Mouse (Mus musculus) liver, postnatal 0 days (tissue): ENCODE measurements around the gene Hist1h1t. TPM values are rescaled to one million over a fixed set of nuclear protein-coding genes. Genes with fewer than 3 reads are reported as not detected.
"Not testable (repeated sequence)": the region's sequence is repeated elsewhere in the genome, so short reads cannot be mapped to it uniquely, and the experiment has no call there.

Experiments used
- ATAC-seq: fragments of 200-750 bp; cut with Nextera tagmentation; 2 replicates; pipeline ENCODE4 v1.8.0; 2017; ENCODE audit warnings: mild to moderate bottlenecking, moderate library complexity
- DNase-seq: peaks from one replicate; pipeline ENCODE4 v3.0.0-alpha.2; 2016
- H3K27ac ChIP-seq: fragments of 300-500 bp; sonication (generic); 2 replicates; pipeline ENCODE4 v1.5.1; 2014; ENCODE audit warnings: antibody characterized with exemption, moderate library complexity, mild to moderate bottlenecking, low read depth
- H3K27me3 ChIP-seq: fragments of 300-500 bp; sonication (generic); 2 replicates; pipeline ENCODE4 v1.6.1; 2014; ENCODE audit warnings: low read length, control low read depth, mixed read lengths; ENCODE audit not compliant: insufficient read depth
- H3K36me3 ChIP-seq: fragments of 300-500 bp; sonication (generic); replicated peaks from 2 replicates; pipeline ENCODE4 v1.6.1; 2014; ENCODE audit warnings: mild to moderate bottlenecking, control low read depth, low read length, moderate library complexity, mixed read lengths; ENCODE audit not compliant: insufficient read depth
- H3K4me1 ChIP-seq: fragments of 300-500 bp; sonication (generic); 2 replicates; pipeline ENCODE4 v1.6.1; 2014; ENCODE audit warnings: antibody characterized with exemption, mild to moderate bottlenecking, control low read depth; ENCODE audit not compliant: insufficient read depth
- H3K4me2 ChIP-seq: fragments of 300-500 bp; sonication (generic); 2 replicates; pipeline ENCODE4 v1.6.1; 2014; ENCODE audit warnings: low read depth, mild to moderate bottlenecking, low read length, moderate library complexity, mixed read lengths
- H3K4me3 ChIP-seq: fragments of 300-500 bp; sonication (generic); 2 replicates; pipeline ENCODE4 v1.5.1; 2014; ENCODE audit warnings: low read depth, low read length
- H3K9ac ChIP-seq: fragments of 300-500 bp; sonication (generic); replicated peaks from 2 replicates; pipeline ENCODE4 v1.6.1; 2014; ENCODE audit warnings: mild to moderate bottlenecking, moderate library complexity
- H3K9me3 ChIP-seq: fragments of 300-500 bp; sonication (generic); 2 replicates; pipeline ENCODE4 v1.6.1; 2016; ENCODE audit warnings: mild to moderate bottlenecking, control low read depth, low read length, mixed read lengths
- CTCF ChIP-seq: sonication (generic); IDR thresholded peaks from 2 replicates; pipeline ENCODE4 v1.5.1; 2016; ENCODE audit warnings: antibody characterized with exemption, low read depth
- EP300 ChIP-seq: IDR thresholded peaks from 2 replicates; pipeline ENCODE4 v1.6.1; 2016; ENCODE audit warnings: antibody characterized with exemption, low read depth, mild to moderate bottlenecking
- WGBS: fragments of 180-500 bp; shearing (Covaris S2); extraction: QIAGEN DNeasy Blood & Tissue Kit; methylation state at CpG from one replicate; pipeline ENCODE4 v1.1.7; 2014; ENCODE audit not compliant: insufficient replicate concordance; 5-methylcytosine and 5-hydroxymethylcytosine counted together
- polyA plus RNA-seq: library from polyadenylated mRNA; unstranded; fragments of >200 nt; fragmentation: Nextera tagmentation; extraction: Ambion mirVana; gene quantifications from 2 replicates; pipeline ENCODE4 v1.2.1, GENCODE M21; 2015

The Hist1h1t gene
- polyA plus RNA-seq = not detected in 2 replicates

DNA sequence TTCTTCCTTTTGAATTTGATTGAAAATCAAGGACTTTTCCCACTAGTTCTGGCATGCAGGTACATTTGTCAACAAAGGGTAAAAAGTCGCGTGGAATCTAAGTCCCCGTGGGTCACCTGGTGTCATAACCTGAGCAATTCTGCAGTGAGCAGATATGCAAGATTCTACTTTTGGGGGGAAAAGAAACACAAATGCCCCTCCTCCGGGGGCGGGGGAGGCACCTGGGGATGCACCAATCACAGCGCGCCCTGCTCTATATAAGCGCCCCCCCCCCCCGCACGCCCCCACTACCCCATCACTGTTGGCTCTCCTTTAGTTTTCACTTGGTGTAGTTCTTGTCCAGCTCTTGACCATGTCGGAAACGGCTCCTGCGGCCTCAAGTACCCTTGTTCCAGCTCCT lies at the start of gene Hist1h1t:
Gene Hist1h1t, plus strand, starts transcription at position 301 of the 400 bp plus-strand sequence.
- H3K27ac ChIP-seq = peak within 1 kb of the TSS; percentile 98
- H3K9me3 ChIP-seq = no peaks in the 10 kb centered on the region
- H3K4me1 ChIP-seq = peaks cover 12% of the 10 kb centered on the region
- TF ChIP-seq CTCF (no peak), EP300 (no peak)
- H3K4me2 ChIP-seq = peak within 1 kb of the TSS; percentile 61
- DNase-seq = peak; percentile 20
- H3K4me3 ChIP-seq = 0 out of 2 replicates have a peak within 1 kb of the TSS, but pooled peaks have one; percentile 4
- peak within 1 kb of the TSS; percentile 44 for H3K9ac ChIP-seq
- H3K36me3 ChIP-seq = peaks cover 11% of the 10 kb centered on the region; the same call in 1 of the 2 replicates
- no peak for ATAC-seq
- WGBS = 57% methylated on average over 13 of the region's 13 CpGs
- H3K27me3 ChIP-seq = no peaks in the 10 kb centered on the region

DNA sequence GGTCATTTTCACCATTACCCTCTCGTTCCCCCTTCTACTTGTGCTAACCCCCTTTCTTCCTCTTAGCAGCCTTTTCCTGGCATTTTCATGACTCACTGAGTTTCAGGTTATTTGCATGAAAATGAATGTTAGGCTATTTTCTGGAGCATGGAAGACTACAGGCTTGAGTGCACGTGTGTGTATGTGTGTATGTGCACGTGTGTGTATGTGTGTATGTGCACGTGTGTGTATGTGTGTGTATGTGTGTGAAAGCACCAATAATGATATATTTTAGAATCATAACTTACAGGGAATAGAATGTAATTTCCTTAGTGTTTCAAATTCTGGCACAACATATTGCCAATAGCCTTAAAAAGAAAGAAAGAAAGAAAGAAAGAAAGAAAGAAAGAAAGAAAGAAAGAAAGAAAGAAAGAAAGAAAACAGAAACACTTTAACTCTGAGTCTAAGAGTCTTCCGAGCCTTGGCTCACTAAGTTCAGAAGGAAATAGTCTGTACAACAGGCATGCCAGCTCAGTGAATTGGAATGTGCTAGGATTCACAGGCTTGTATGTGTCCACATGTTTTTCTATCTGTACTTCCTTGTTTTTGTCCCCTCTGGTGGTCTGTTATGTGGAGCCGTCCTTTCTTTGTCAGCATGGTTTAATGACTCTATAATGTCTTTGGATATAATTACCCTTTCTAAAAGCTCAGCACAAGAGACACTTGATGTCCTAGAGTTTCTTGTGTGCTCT lies 35.8 kb upstream of the Hist1h1t start:
- H3K9ac ChIP-seq = no peak overlapping the region
- H3K4me1 ChIP-seq = no peaks in the 10 kb centered on the region
- ATAC-seq (no peak), DNase-seq (no peak)
- no peaks in the 10 kb centered on the region for H3K27me3 ChIP-seq
- no peak overlapping the region for H3K4me3 ChIP-seq
- H3K9me3 ChIP-seq = no peaks in the 10 kb centered on the region
- WGBS = 65% methylated on average over 6 of the region's 6 CpGs
- H3K27ac ChIP-seq = no peak overlapping the region
- H3K36me3 ChIP-seq = no peaks in the 10 kb centered on the region
- H3K4me2 ChIP-seq = no peak overlapping the region
- TF ChIP-seq CTCF = no peak
- no peak for TF ChIP-seq EP300

DNA sequence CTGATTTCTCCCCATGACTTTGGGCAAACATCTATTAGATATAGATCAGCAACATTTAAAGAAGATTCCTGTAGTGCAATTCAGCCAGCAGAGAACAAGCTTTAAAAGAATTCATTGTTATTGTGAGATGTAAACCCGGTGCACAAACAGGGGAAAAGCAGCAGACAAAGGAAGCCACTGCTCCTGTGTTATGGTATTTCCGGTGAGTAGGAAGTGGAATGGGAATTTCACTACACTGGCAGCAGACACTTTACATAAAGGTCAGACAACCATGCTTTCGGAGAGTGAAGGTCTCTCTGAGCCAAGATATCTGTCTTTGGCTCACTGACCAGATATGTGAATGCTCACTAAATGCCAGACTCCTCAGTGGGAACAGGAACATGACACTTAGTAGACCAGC lies 33.1 kb upstream of the Hist1h1t start:
- 40% methylated on average over 3 of the region's 3 CpGs for WGBS
- Histone ChIP-seq H3K36me3 (no peaks in the 10 kb centered on the region), H3K27ac (no peak overlapping the region), H3K4me1 (no peaks in the 10 kb centered on the region), H3K9me3 (no peaks in the 10 kb centered on the region), H3K27me3 (no peaks in the 10 kb centered on the region), H3K4me2 (no peak overlapping the region), H3K4me3 (no peak overlapping the region), H3K9ac (no peak overlapping the region)
- no peak for DNase-seq
- TF ChIP-seq CTCF (no peak), EP300 (no peak)
- no peak for ATAC-seq

DNA sequence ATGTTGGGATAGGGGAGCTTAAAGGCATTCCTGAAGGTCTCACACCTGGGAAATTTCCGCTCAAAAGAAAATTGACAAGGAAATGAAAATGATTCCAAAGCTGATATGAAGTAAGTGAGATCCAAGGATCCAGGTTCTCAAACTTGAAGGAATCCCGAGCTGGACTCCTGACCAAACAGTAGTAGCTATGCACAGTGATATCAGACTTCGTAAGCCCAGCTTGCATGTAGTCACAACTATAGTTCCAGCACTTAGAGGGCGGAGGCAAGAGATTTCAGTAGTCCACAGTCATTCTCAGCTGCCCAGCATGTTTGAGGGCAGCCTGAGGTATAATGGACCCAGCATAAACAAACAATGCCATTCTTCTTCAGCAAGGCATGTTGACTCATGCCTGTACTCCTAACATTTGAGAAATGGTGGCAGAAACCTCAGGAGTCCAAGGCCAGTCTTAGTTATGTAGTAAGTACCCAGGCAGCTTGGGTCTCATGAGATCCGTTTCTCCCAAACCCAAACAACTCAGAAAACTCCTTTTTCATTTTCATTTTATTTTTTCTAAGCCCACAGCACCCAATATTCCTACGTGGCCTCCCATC lies 13.5 kb upstream of the Hist1h1t start:
- H3K27me3 ChIP-seq = no peaks in the 10 kb centered on the region
- DNase-seq = no peak
- no peak for ATAC-seq
- peak overlapping the region; percentile 99 for H3K27ac ChIP-seq
- 76% methylated on average over 6 of the region's 6 CpGs for WGBS
- peak overlapping the region; percentile 82 for H3K9ac ChIP-seq
- TF ChIP-seq EP300 (no peak), CTCF (no peak)
- H3K36me3 ChIP-seq = no peaks in the 10 kb centered on the region
- H3K9me3 ChIP-seq = no peaks in the 10 kb centered on the region
- peaks cover 16% of the 10 kb centered on the region for H3K4me1 ChIP-seq
- H3K4me2 ChIP-seq = peak overlapping the region; percentile 71
- H3K4me3 ChIP-seq = peak overlapping the region; percentile 60

DNA sequence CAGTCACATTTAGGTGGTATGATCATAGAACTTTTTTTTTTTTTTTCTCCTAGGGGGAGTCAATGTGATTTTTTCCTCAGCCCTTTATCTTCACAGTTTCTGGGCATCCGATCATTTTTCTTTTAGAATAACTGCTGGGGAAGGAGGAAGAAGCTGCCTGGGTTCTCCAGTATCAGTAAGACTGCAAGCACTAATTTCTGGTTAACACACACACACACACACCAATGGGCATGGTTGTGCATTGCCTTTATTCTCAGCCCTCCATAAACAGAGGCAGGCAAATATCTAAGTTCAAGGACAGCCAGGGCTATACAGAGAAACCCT lies 13.0 kb upstream of the Hist1h1t start:
- Histone ChIP-seq H3K36me3 (no peaks in the 10 kb centered on the region), H3K27me3 (no peaks in the 10 kb centered on the region), H3K4me3 (peak overlapping the region; percentile 60), H3K27ac (peak overlapping the region; percentile 99), H3K9ac (peak overlapping the region; percentile 82), H3K4me1 (peaks cover 19% of the 10 kb centered on the region), H3K9me3 (no peaks in the 10 kb centered on the region), H3K4me2 (peak overlapping the region; percentile 71)
- 40% methylated on average over 1 of the region's 1 CpGs for WGBS
- DNase-seq = no peak
- TF ChIP-seq EP300 (no peak), CTCF (no peak)
- no peak for ATAC-seq

DNA sequence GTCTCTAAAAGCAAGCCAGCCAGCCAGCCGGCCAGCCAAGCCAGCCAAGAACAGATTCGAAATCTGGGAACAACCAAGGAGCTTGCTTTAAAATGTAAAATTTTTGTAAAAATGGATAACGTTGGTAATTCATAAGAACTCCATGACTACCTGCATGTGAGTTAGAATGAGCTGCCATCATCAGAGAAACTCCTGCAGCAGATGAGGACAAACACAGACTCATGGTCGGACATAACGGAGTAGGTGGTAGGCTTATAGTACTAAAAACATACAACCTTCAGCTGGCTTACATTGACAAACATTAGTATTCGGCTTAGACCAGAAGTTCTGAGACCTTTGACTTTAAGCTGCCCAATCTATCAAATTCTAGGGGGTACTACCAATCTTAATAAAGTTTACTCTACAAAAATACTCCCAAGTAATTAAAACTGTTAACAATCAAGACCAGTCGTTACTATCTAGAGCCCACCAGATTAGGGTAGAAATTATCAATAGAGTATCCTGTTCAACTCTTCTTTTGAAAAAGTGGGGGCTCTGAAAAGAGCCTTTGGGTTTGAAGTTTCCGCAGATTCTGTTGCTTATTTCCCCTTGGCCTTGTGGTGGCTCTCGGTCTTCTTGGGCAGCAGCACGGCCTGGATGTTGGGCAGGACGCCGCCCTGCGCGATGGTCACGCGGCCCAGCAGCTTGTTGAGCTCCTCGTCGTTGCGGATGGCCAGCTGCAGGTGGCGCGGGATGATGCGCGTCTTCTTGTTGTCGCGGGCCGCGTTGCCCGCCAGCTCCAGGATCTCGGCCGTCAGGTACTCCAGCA lies 12.5 kb upstream of the Hist1h1t start:
- WGBS = 9% methylated on average over 11 of the region's 30 CpGs
- Histone ChIP-seq H3K4me3 (peak overlapping the region; percentile 60), H3K9ac (peak overlapping the region; percentile 82), H3K4me1 (peaks cover 24% of the 10 kb centered on the region), H3K4me2 (peak overlapping the region; percentile 71), H3K27ac (peak overlapping the region; percentile 99)
- DNase-seq, H3K36me3 ChIP-seq, H3K27me3 ChIP-seq, H3K9me3 ChIP-seq: not testable (repeated sequence)
- peak; percentile 45 for ATAC-seq
